Mouse (Mus musculus) kidney, adult 2 months (tissue): ENCODE results near the gene Ptpro.

Source experiments
- CTCF ChIP-seq: fragments of 200-500 bp; conservative IDR thresholded peaks from 2 replicates; pipeline ENCODE4 v1.5.1; 2011; ENCODE audit warnings: low read depth, mild to moderate bottlenecking, control low read depth, low read length, moderate library complexity, mixed read lengths; ENCODE audit not compliant: insufficient read depth, insufficient read length
- POLR2A ChIP-seq: fragments of 200-500 bp; IDR thresholded peaks from one replicate; pipeline ENCODE4 v1.6.1; 2011; ENCODE audit warnings: low read depth, low read length, control low read depth

DNA sequence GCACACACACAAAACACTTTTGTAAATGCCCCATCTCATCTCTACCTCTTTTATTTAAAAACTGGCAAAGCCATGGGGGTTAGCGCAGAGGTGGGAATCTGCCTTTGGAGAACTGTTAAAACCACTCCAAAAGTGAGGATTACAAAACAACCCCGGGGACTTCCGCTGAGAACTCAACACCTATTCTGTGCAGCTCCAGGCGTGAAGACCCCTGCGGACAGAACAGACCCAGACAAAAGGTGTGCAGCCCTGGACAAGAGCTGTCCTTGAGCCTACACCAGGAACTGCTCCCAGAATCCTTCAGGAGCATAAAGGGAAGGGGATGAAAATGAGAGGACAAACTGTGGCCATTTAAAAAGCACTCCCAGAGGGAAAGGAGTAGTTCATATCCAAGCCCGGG lies 243.1 kb downstream of the Ptpro start:
- TF ChIP-seq CTCF (no peak), POLR2A (no peak)
